Mouse (Mus musculus): ENCODE results near the gene Lgr6. TPM values are rescaled to one million over a fixed set of nuclear protein-coding genes. Genes with fewer than 3 reads are reported as not detected.

Lgr6 gene
- polyA plus RNA-seq (2015; fragmentation: Nextera tagmentation; extraction: Ambion mirVana), result 6.3 and 8.7 TPM in 2 replicates

DNA sequence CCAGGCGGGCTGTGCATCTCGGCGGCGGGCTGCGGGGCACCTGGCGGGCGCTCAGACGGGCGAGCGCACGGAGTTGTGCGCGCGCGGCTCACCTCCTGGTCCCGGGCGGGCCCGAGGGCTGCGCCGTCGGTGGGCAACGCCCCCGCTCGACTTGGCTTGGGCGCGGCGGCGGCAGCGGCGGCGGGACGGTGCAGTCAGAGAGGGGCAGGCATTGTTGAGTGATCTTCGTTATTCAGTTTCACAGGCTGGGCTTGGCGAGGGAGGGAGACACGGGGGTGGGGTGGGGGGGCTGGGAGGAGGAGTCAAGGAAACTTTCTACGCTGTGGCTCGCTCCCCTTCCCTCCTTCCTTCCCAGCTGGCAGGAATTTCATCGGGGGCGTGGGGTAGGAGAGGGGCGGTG lies at the start of gene Lgr6:
Lgr6 (minus strand) TSS at position 153 of the 400 bp plus-strand sequence.

GRCm38 (mm10) chr1:135146077-135146945 lies 41.2 kb upstream of the Lgr6 start, which contains the start of gene Arl8a:
Gene Arl8a, plus strand, starts transcription at chr1:135146824.

DNA sequence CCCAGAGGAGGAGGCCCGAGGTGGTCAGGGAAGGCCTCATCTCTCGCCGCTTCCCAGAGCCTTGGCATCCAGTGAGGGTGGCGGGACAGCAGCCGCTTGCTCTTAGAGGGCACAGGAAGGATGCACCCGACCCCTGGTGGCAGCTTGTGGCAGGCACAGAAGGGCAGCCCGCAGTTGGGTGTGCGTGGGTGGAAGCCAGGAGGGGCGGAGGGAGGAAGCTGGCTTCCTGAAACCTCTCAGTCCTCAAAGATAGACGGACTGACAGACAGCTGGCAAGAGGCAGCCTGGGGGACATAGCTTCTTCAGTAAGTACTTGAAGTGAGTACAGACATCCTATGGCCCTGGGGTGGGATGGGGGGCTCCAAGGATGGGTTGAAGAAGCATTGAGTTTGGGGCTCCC lies 27.4 kb upstream of the Lgr6 start, which contains the start of gene Ptpn7:
Ptpn7 (plus strand) TSS at position 228 of the 400 bp plus-strand sequence.

GRCm38 (mm10) chr1:134962053-134962803 lies 142.8 kb downstream of the Lgr6 start, which contains the start of gene Ube2t:
Gene Ube2t, plus strand, starts transcription at chr1:134962565.

DNA sequence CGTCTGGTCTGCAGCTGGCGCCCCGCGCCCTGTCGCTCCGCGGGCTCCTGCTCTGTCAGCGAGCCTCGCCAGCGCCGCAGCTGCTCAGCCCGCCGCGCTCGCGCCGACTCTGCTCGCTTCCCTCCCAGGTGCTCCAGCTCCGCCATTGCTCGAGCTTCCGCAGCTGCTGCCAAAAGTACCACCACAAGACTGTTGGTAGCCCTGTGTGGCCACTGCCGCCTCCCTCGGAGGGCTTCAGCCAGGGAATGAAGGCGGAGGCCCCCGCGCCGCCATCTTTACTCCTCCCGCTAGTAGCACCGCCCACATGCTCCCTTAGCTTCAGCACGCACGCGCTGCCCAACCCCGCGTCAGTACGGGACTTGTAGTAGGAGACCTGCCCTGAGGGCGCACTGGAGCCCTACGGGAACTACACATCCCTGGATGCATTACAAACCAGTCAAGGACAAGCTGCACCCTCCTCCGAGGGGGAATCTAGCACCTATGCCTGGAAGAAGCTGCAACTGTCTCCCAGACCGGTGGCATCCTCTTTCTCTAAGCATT lies 149.4 kb downstream of the Lgr6 start, which contains the start of gene Ppp1r12b:
Ppp1r12b (minus strand) TSS at position 306 of the 540 bp plus-strand sequence.

Other genes with a start within 250 kb of the Lgr6 start
- gene Ppp1r12b, start 149.3 kb downstream of the Lgr6 start, polyA plus RNA-seq (2015; fragmentation: Nextera tagmentation; extraction: Ambion mirVana), result 3.2 and 4.0 TPM in 2 replicates
- 42.0 and 51.0 TPM in 2 replicates for gene Ube2t, start 142.7 kb downstream of the Lgr6 start, polyA plus RNA-seq (2015; fragmentation: Nextera tagmentation; extraction: Ambion mirVana)
- 26.3 and 26.9 TPM in 2 replicates for gene Ptpn7, start 27.4 kb upstream of the Lgr6 start, polyA plus RNA-seq (2015; fragmentation: Nextera tagmentation; extraction: Ambion mirVana)
- gene Arl8a, start 41.5 kb upstream of the Lgr6 start, polyA plus RNA-seq (2015; fragmentation: Nextera tagmentation; extraction: Ambion mirVana), result 17.4 and 25.4 TPM in 2 replicates
- gene Gpr37l1, start 62.4 kb upstream of the Lgr6 start, polyA plus RNA-seq (2015; fragmentation: Nextera tagmentation; extraction: Ambion mirVana), result not detected in 2 replicates
- gene Elf3, start 153.3 kb upstream of the Lgr6 start, polyA plus RNA-seq (2015; fragmentation: Nextera tagmentation; extraction: Ambion mirVana), result 0.17 TPM in 1 of 2 replicates, not detected in the other
- 32.8 and 40.2 TPM in 2 replicates for gene Rnpep, start 178.8 kb upstream of the Lgr6 start, polyA plus RNA-seq (2015; fragmentation: Nextera tagmentation; extraction: Ambion mirVana)
- gene Timm17a, start 208.5 kb upstream of the Lgr6 start, polyA plus RNA-seq (2015; fragmentation: Nextera tagmentation; extraction: Ambion mirVana), result 136 and 154 TPM in 2 replicates
- 1.1 and 1.2 TPM in 2 replicates for gene Lmod1, start 219.5 kb upstream of the Lgr6 start, polyA plus RNA-seq (2015; fragmentation: Nextera tagmentation; extraction: Ambion mirVana)

All from spleen, postnatal 0 days (tissue).